Mouse (Mus musculus): Measurements from ENCODE around the gene Zdhhc23. TPM values are rescaled to one million over a fixed set of nuclear protein-coding genes. Genes with fewer than 3 reads are reported as not detected.

The Zdhhc23 gene
- total RNA-seq, 2 experiments from 2014 or later: 0.56 to 1.0 TPM

Small RNAs within 50 kb of the gene (microRNA-seq; reads per million reads assigned to microRNA genes)
- not detected for gene Mir3470b

Other genes starting within 250 kb of the Zdhhc23 start
- gene Drd3, start 225.8 kb downstream of the Zdhhc23 start, total RNA-seq (2021): not detected
- 1 to 10 TPM; 5.8 to 6.8 TPM for gene Ccdc191, start 90.0 kb downstream of the Zdhhc23 start, total RNA-seq (2021)
- 10 to 100 TPM; 32.4 to 42.9 TPM for gene Qtrt2, start 53.0 kb downstream of the Zdhhc23 start, total RNA-seq (2021)
- gene Gramd1c, start 83.6 kb upstream of the Zdhhc23 start, total RNA-seq (2021): 1 to 10 TPM; 1.3 to 1.5 TPM
- 100 to 1,000 TPM; 145 to 153 TPM for gene Atp6v1a, start 159.9 kb upstream of the Zdhhc23 start, total RNA-seq (2021)
- gene Naa50, start 160.0 kb upstream of the Zdhhc23 start, total RNA-seq (2021): 10 to 100 TPM; 84.6 to 99.1 TPM
- 10 to 100 TPM; 22.9 to 25.6 TPM for gene Usf3, start 193.5 kb upstream of the Zdhhc23 start, total RNA-seq (2021)